Mouse (Mus musculus): Measurements from ENCODE around the gene Ackr2.

Gene Ackr2

DNA sequence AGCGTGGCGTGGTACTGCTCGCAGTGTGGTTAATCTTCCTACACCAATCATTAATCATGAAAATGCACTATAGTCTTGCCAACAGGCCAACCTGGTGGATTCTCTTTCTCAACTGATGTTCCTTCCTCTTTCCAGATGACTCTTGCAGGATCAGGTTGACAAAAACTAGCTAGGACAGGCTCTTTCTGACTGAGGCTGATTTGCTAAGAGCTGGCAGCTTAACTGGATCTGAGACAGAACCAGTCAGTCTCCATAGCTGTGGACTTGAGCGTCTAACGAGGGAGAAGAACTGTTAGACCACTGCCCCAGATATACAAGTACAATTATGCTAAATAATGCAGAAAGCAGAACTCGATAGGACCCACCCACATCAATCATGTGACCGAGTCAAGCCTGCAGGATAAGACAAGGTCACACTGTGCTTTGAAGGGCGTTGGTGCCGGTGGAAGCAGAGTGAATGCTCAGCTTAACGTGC is 20.9 kb downstream of the Ackr2 start:
- no peak for DNase-seq (ENCODE audit: low spot score)

DNA sequence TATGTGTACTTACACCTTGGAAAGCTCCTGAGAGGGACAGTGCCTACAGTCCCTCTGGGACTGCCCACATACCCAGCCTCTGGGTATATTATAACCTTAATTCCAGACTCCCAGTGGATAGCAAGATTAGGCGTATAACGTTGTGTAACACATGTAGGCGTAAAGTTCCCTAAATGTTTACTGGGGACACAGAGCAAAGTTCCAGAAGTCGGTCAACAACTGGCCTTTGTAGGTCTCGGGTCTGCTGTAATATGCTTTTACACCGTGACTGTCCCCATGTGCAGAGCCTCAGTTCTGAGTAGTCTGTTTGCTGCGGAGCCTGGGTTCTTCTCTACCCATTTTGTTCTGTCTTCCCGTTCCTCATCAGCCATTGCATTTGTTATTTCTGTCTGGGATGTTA is 25.3 kb downstream of the Ackr2 start:
- DNase-seq (ENCODE audit: low spot score) = no peak

DNA sequence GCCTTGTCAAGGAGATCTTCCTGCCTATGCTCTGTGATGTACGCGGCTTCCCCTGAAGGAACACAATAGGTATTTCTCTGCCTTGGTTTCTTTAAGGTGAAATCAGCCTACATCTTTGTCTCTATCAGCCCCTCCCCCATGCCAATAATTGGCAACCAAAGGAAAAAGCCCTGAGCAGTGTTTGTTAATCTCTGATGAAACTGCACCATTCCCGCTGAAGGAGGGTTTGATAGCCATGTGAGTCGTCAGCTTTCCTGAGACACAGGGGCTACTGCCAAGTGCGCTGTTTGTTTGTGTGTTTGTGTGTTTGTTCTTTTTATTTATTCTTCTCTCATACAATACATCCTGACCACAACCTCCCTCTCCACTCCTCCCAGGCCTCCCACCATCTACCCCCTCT is 25.8 kb downstream of the Ackr2 start:
- no peak for DNase-seq (ENCODE audit: low spot score)

DNA sequence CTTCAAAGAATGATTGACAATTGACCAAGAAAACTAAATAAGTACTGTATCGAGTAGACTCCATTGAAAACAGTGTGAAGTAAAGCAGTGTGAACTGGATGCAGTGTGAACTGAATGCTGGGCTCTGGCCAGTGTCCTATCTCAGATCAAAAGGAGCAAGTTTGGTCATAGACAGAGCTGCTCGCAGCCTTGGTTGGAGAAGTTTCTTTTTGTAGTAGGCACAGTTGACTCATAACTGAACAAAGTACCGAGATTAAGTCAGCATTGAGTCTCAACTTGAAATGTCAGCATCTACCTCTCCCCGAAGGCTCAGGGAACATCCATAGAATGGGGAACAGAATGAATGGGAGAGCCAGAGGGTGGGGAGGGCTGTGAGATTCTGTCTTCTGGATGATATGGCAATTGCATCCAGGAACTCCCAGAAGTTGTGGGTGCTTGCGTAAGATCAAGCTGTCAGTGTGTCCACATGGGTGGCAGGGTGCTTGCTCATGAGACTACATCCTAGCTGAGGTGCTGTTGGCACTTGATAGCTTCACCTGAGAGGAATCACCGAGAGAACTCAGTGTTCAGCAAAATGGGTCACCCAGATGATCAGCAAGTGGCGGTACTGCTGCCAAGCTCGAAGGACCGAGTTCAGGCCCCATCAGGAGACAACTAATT is 26.9 kb downstream of the Ackr2 start:
- no peak for DNase-seq (ENCODE audit: low spot score)

DNA sequence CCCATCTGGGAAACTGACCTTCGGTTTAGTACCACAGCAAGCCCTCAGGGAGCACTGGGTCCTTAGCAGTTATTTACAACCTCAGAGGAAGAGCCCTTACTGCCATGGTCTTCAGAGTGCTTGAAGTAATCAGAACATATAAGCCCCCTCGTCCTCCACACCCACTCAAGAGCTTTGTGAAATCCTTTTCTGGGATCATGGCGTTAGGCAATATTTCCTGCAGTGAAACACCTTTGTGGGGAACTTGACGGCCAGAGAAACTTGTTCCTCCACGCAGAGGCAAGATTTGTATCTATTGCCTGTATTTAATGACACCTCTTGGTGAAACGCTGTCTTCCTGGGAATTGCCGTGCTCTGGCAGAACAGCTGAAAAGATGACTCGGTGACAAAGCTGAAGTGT is 27.8 kb downstream of the Ackr2 start:
- no peak for DNase-seq (ENCODE audit: low spot score)

DNA sequence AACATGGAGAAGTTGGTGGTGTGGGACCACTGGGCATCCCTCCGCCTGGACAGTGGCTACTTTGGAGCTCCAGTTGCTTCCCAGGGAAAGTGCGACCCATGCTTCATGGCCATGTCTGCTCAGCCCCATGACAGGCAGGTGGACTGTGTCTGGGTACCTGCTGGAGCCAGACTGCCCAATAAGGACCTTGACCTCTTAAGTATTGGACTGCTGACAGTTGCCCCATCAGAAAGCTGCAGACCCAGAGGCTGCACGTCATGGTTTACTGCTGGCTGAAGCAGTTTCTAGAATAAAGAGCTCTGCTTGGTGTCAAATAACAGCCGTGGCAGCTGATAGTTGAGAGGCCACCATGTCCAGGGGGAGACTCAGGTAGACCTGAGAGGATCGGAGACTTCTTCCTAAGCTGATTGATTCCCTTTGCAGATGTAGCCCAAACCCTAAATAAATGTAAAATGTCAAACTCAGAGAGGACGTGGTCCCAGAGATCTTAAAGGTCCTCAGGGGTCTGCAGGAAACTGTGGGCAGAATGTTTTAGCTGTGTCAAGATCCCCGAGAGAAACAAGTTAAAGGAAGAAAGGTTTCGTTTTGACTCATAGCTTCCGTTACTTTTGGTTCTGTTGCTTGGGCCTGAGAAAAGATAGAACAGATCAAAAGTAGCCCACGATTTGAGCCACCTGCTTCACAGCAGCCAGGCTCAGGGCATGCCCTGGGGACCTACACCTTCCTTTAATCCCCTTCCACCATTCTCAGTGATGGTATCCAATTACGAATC is 28.7 kb downstream of the Ackr2 start:
- no peak for DNase-seq (ENCODE audit: low spot score)

DNA sequence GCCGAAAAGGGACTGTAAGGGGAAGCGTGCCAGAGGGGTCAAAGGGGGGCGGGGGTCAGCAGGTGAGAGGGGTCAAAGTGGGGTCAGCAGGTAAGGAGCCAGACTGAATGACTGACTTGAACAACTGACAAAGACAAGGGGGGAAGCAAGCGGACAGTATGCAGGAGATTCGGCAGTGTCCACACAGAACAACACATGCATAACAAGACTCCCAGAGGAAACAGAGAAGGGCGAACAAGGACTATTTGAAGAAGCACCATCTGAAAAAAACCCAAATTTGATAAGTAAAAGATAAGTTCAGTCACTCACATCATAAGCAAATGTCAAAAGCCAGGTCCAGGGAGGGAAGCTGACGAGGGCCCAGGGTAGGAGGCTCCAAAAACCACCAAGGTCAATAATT is 29.6 kb downstream of the Ackr2 start:
- DNase-seq (ENCODE audit: low spot score) = no peak

DNA sequence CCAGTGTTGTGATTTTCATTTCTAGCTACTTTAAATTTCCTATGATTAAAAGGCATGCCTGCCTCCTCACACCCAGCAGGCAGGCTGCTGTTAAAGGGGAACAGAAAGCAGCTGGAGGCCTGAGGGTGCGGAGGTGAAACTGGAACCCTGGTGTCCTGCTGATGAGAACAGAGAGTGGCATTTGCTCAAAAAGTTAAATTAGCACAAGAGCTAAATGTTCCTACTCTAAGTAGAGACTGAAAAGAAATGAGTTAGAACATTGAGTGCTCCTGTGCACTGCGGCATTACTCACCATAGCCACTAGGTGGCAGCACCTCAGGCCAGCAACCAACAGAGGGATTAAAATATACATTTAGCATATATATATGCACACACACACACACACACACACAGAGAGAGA is 30.3 kb downstream of the Ackr2 start:
- peak; percentile 35 for DNase-seq (ENCODE audit: low spot score)

DNA sequence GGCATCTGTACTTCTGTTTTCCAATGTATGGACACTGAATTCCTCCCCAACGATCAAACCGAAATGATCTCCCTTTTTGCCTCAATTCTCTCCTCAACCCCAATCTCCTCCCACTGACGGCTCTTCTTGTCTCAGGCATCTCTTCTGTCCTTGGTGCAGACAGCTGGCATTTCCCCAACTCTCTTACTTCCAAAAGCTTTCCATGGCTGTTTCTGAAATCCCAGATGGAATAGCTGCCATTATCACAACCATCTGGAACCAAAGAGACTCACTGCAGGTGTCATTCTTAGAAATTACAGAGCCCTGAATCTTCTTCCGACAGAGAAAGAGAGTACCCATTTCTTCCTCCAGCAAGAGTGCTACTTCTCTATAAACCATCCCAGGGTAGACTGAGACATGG is 36.7 kb downstream of the Ackr2 start:
- no peak for DNase-seq (ENCODE audit: low spot score)

DNA sequence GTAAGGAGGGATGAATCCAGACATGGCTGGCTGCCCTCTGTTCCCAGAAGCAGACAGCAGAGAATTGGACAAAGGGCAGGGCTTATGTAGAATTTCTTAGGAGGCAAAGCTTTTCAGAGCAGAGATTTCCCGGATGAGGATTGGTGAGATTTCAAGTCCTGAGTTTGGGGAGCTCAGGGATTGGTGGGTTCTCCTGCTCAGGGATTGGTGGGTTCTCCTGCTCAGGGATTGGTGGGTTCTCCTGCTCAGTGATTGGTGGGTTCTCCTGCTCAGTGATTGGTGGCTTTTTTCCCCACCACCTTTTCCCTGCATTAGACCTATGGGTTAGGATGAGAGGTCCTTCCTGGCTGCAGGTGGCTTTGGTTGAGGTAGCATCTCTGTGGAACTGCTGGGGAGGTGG is 38.8 kb downstream of the Ackr2 start:
- no peak for DNase-seq (ENCODE audit: low spot score)

DNA sequence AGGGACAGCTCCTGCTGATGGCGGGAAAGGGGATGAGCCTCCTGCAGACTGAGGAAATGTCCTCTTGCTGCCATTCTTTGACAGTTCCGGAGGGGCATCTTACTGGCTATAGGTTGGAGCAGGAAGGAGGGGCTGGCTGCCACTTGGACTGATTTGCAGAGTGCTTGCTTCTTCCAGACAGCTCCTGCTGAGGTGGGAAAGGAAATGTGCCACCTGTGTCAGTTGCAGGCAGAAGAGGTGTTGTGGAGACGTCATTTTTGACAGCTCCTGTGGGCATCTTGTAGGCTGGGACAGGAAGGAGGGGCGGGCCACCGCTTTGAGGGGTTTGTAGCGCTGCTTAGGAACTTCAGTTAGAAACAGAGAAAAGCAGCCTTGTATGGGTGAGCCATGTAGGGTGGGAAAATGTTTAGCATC is 39.3 kb downstream of the Ackr2 start:
- DNase-seq (ENCODE audit: low spot score) = no peak

DNA sequence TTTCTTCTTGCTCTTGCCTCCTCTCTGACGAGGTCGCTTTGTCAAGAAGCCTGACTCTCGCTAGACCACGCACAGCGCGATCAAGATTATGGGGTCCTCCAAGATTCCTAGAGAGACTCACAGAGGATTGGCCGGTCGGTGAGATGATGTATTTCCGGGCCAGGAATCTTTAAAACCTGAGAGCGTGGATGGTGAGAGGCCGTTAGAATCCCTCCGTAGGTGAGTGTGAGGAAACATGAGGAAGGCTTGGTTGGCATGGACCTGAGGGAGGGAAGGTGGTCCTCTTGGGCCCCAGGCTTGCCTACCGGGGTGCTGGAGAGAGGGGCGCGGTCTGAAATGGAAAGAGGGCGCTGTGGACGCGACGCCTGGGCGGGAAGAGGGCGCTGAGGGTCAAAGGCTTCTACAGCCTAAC is 39.8 kb downstream of the Ackr2 start:
- no peak for DNase-seq (ENCODE audit: low spot score)

DNA sequence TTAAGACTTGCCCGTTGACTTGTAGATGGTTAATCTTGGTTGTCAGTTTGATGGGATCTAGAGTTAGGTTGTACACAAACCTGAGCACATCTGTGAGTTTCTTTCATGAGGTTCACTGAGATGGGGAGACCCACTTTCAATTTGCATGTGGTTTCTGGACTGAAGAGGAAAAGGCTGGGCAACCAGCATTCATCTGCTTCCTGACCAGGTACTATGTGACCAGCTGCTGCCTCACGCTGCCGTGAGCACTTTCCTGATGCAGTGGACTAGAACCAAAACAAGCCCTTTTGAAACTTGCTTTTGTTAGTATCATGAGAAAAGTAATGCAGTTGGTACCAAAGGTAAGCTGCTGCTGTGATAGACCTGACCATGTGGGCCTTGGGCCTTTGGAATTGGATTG is 44.9 kb downstream of the Ackr2 start:
- no peak for DNase-seq (ENCODE audit: low spot score)

DNA sequence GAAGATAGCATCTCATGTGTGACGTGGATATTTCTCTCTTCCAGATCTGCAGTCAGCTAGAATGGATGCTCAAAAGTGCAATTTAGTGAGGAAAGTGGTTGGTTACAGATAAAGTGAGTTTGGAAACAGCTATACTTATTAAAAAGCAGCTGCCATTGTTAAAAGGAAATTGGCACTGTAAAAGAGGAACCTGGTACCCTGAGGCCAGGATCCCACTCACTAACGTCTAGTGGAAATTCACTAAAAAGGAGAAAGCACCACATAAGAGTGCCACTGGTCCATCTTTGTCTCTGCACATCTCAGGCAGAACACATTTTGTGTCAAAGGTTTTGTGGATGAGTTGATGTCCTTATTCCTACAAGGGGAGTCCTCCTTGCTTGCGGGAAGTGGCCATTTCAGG is 45.5 kb downstream of the Ackr2 start:
- DNase-seq (ENCODE audit: low spot score) = no peak

DNA sequence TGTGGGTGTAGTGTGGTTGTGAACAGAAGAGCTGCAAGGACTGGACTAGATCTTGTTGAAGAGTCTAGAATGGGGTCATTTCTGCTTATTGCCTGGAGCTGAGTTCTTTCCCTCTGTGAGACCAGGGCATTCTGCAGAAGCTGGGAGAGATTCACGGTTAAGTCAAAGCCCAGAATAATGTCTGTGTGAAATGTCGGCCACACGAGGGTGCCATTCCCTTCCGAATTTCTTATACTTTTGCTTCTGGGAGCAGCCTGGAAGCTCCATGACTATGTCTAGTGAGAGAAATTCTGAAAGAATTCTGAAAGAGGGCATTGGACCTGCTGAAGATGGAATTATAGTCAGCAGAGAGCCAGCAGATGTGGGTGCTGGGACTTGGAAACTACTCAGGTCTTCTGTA is 49.6 kb downstream of the Ackr2 start:
- peak; percentile 37 for DNase-seq (ENCODE audit: low spot score)

DNA sequence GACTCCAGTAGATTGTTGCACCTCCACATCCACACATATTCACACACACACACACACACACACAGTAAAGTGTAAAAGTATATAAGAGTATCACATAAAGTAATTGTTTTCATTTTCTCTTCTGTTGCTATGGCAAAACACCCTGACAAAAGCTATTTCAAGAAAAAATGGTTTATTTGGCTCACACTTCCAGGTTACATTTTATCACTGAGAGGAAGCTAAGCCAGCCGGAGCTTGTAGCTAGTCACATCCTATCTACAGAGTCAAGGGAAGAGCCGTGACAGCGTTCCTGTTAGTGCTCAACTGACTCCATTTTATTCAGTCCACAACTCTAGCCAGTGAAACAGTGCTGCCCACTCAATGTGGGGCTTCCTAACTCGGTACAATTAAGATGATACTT is 50.3 kb downstream of the Ackr2 start:
- DNase-seq (ENCODE audit: low spot score) = no peak

DNA sequence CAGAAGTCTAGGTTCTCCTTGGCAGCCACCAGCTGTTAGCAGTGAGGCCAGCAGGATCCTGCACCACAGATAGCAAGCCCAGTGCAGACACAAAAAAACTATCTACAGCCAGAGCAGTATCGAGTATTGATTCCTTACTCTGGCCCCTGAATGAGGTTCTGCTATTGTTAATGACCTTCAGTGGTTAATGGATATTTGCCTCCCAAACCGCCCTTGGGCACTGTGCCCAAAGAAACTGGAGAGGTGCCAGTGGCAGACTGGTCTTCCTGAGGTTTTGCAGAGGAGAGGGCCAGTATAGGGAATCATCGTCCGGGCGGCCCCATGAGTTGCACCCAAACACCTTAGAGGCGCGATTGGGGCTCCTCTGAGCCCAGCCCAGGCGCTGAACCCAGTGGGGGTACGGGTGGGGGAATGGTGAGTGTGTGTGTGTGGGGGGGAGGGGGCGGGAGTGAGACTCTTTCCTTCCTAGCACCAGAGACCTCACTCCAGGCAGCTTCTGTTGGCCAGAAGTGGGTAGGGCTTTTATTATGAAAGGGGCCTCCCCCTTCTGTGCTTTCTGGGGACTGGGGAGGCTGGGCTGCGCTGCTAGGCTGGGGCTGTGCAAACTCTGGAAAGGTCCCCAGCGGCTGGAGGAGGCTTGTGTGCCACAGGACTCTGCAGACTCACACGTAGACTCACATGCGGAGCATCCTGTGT is 52.4 kb downstream of the Ackr2 start, which contains the start of gene Fam198a:
Fam198a (plus strand) TSS at position 571 of the 696 bp plus-strand sequence.
- DNase-seq (ENCODE audit: low spot score) = no peak

DNA sequence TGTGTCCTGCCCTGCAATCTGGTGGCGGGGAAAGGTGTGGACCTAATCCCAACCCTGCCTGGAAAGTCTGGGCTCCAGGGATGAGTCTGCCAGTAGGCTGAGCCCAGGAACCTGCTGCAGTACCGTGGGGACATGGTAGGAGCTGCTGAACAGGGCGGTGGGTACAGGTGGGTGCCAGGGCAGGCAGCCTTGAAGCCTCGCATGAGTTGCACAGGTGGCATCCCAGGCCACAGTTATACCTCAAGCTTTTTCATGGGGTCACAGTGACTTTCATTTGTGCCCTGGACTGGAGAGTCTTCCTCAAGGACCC is 52.9 kb downstream of the Ackr2 start:
- no peak for DNase-seq (ENCODE audit: low spot score)

DNA sequence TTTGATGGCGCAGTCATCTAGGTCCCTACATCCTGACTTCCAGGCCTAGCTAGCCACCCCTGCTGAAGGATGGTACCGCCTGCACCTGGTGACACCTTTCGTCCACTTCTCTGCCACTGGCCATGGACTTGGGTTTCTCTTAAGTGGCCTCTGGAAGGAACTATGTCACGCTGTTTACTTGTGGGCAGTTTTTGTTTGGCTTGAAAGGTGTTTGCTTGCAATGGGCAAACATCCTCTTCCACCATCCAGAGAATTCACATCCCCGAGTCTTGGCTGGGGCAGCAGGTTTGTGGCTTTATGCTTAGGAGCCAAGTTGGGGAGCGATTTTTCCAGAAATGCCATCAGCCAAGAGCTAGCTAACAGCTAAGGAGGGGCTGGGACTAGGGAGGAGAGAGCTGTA is 54.4 kb downstream of the Ackr2 start:
- DNase-seq (ENCODE audit: low spot score) = no peak

DNA sequence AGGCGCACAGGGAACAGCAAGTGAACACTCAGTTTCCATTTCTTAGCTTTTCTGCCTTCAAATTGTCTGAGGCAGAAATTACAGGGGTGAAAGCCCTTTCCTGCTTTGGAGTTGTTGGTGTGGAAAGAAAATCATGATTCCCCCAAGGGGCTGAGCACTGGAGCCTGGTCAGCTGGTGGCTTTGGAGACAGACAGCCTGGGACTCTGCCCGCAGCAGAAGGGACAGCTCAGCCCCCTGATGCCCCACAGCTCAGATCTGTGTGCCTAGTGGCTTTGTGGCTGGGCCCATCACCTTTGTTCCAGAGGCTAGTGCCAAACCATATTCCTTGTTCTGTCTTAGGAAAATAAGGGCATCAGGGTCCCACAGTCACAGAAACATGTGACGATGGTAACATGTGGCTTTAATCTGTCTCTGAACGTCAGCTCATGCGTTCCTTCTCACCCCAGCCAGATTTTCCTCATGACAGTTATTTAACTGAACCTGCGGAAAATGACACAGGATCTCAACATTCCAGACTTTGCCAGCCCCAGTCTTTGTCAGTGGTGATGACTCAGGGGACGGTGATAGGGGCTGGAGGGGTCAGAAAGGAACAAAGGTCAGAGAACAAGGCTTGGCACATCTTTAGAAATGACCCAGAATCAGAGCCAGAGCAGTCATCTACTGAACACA is 61.9 kb downstream of the Ackr2 start:
- no peak for DNase-seq (ENCODE audit: low spot score)
